Mouse (Mus musculus): ENCODE data around the gene R3hdm1. TPM values are rescaled to one million over a fixed set of nuclear protein-coding genes. Genes with fewer than 3 reads are reported as not detected.

R3hdm1 gene
- total and polyA plus RNA-seq, 3 experiments, result 17.7 to 164 (median 106) TPM

DNA sequence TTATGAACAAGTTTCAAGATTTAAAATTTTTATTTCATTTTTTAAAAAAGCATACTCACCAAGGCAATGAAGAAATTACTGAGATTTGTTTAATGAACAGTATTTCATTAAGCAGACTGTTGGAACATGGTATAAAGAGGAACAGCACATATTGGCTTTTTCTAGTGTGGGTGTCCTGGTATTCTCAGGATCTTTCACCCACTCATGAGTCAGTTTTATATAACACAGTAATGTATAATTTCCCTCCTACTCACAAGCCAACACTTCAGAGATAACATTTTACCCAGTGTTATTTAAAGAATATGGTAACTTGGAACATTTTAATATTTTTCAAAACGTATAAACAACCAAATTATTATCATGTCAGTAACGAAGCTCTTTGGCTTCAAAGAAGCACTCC is 25.3 kb upstream of the R3hdm1 start:
- H3K4me1 ChIP-seq (ENCODE audit: control insufficient read depth in 1 of 2, insufficient read depth in 2 of 2, low read length in 2 of 2), result peaks cover 8 to 10% of the 10 kb centered on the region in 2 experiments
- H3K9me3 ChIP-seq (replicated peaks; ENCODE audit: insufficient read depth, low read length), result no peaks in the 10 kb centered on the region
- no peak overlapping the region for H3K4me3 ChIP-seq (ENCODE audit: control insufficient read depth in 1 of 2, insufficient read depth in 1 of 2, low read depth in 2 of 2, low read length in 2 of 2)
- TF ChIP-seq HCFC1 (IDR thresholded peaks at IDR 0.05; ENCODE audit: low read depth, low read length) (no peak), KAT2A (conservative IDR thresholded peaks at IDR 0.05; ENCODE audit: low read depth, low read length) (no peak), SMC3 (IDR thresholded peaks at IDR 0.05; ENCODE audit: low read depth, low read length) (no peak), UBTF (IDR thresholded peaks at IDR 0.05; ENCODE audit: borderline replicate concordance, insufficient read depth, low read depth, low read length) (no peak), SIN3A (IDR thresholded peaks at IDR 0.05; ENCODE audit: low read length) (no peak), CTCF (IDR thresholded peaks at IDR 0.05 in 2 of 3, conservative IDR thresholded peaks at IDR 0.05 in 1 of 3; ENCODE audit: control insufficient read depth in 1 of 3, insufficient read depth in 1 of 3, low read depth in 2 of 3, low read length in 3 of 3, poor library complexity in 1 of 3, severe bottlenecking in 1 of 3) (no peak), ELF1 (IDR thresholded peaks at IDR 0.05; ENCODE audit: low read depth, low read length) (no peak), USF2 (IDR thresholded peaks at IDR 0.05; ENCODE audit: borderline replicate concordance in 1 of 2, insufficient read depth in 1 of 2, low read depth in 1 of 2, low read length in 2 of 2) (no peak), TCF12 (IDR thresholded peaks at IDR 0.05; ENCODE audit: low read depth, low read length) (no peak), MAFK (IDR thresholded peaks at IDR 0.05; ENCODE audit: borderline replicate concordance, low read depth, low read length) (no peak), MXI1 (IDR thresholded peaks at IDR 0.05; ENCODE audit: low read depth, low read length) (no peak), CHD1 (IDR thresholded peaks at IDR 0.05; ENCODE audit: low read depth, low read length) (no peak), ZMIZ1 (IDR thresholded peaks at IDR 0.05; ENCODE audit: low read depth, low read length) (no peak), ZC3H11A (IDR thresholded peaks at IDR 0.05; ENCODE audit: low read depth, low read length) (no peak)
- no peaks in the 10 kb centered on the region for H3K79me2 ChIP-seq (ENCODE audit: control insufficient read depth, insufficient read depth, low read length, poor library complexity)
- H3K36me3 ChIP-seq (ENCODE audit: control insufficient read depth in 1 of 2, insufficient read depth in 2 of 2, low read length in 2 of 2), result peaks cover 0 to 14% of the 10 kb centered on the region in 2 experiments; a peak in 2 of 4 replicates
- no peak overlapping the region for H3K27ac ChIP-seq (ENCODE audit: control insufficient read depth, low read depth, low read length)
- no peak for DNase-seq (ENCODE audit: low read depth, low spot score)
- H3K27me3 ChIP-seq (ENCODE audit: control insufficient read depth in 1 of 2, insufficient read depth in 2 of 2, low read length in 2 of 2), result no peaks in the 10 kb centered on the region
- no peak overlapping the region for H3K9ac ChIP-seq (ENCODE audit: control insufficient read depth, low read depth, low read length, poor library complexity, severe bottlenecking)

DNA sequence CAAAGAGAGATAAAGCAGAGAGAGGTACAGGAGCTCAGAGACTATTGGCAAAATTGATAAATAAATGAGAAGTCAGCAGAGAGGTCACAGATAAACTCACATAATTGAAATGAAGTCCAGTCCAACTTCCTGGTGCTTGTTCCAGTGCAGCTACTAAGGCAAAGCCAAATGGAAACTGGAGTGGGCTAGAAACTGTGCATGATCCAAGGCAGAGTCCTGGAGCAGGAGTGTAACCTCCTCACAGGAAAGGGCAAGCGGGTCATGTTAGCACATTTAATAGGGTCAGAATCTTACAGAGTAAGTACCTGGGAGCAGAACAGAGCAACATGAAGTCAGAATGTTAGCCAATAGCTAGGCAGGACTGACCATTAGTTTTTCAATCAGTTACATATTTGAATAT is 24.5 kb upstream of the R3hdm1 start:
- no peak overlapping the region for H3K27ac ChIP-seq (ENCODE audit: control insufficient read depth, low read depth, low read length)
- peaks cover 0 to 14% of the 10 kb centered on the region in 2 experiments; a peak in 2 of 4 replicates for H3K36me3 ChIP-seq (ENCODE audit: control insufficient read depth in 1 of 2, insufficient read depth in 2 of 2, low read length in 2 of 2)
- H3K27me3 ChIP-seq (ENCODE audit: control insufficient read depth in 1 of 2, insufficient read depth in 2 of 2, low read length in 2 of 2), result no peaks in the 10 kb centered on the region
- no peaks in the 10 kb centered on the region for H3K9me3 ChIP-seq (replicated peaks; ENCODE audit: insufficient read depth, low read length)
- H3K4me3 ChIP-seq (ENCODE audit: control insufficient read depth in 1 of 2, insufficient read depth in 1 of 2, low read depth in 2 of 2, low read length in 2 of 2), result no peak overlapping the region
- H3K79me2 ChIP-seq (ENCODE audit: control insufficient read depth, insufficient read depth, low read length, poor library complexity), result no peaks in the 10 kb centered on the region
- no peak for DNase-seq (ENCODE audit: low read depth, low spot score)
- H3K9ac ChIP-seq (ENCODE audit: control insufficient read depth, low read depth, low read length, poor library complexity, severe bottlenecking), result no peak overlapping the region
- peaks cover 8 to 10% of the 10 kb centered on the region in 2 experiments for H3K4me1 ChIP-seq (ENCODE audit: control insufficient read depth in 1 of 2, insufficient read depth in 2 of 2, low read length in 2 of 2)
- TF ChIP-seq ZNF384 (IDR thresholded peaks at IDR 0.05; ENCODE audit: low read depth, low read length) (no peak), MEF2A (IDR thresholded peaks at IDR 0.05; ENCODE audit: extremely low read depth, insufficient replicate concordance, low read depth, low read length, poor library complexity, severe bottlenecking) (no peak), MXI1 (IDR thresholded peaks at IDR 0.05; ENCODE audit: low read depth, low read length) (no peak), E2F4 (IDR thresholded peaks at IDR 0.05; ENCODE audit: borderline replicate concordance, low read depth, low read length) (no peak), POLR2AphosphoS2 (IDR thresholded peaks at IDR 0.05; ENCODE audit: low read length) (no peak), ELF1 (IDR thresholded peaks at IDR 0.05; ENCODE audit: low read depth, low read length) (no peak), USF1 (IDR thresholded peaks at IDR 0.05; ENCODE audit: low read depth, low read length) (no peak), TAL1 (IDR thresholded peaks at IDR 0.05; ENCODE audit: low read length) (no peak), ZC3H11A (IDR thresholded peaks at IDR 0.05; ENCODE audit: low read depth, low read length) (no peak), NRF1 (IDR thresholded peaks at IDR 0.05; ENCODE audit: insufficient read depth, low read depth, low read length, poor library complexity, severe bottlenecking) (no peak)
